Mouse (Mus musculus) ES-Bruce4 (cell line): ENCODE results near the gene Col5a1. TPM values are rescaled to one million over a fixed set of nuclear protein-coding genes. Genes with fewer than 3 reads are reported as not detected.

Source experiments
- H3K27ac ChIP-seq: 2 replicates; pipeline ENCODE4 v1.5.1; 2012; ENCODE audit warnings: low read length, inconsistent platforms; ENCODE audit not compliant: insufficient read depth
- H3K27me3 ChIP-seq: 2 replicates; pipeline ENCODE4 v1.6.1; 2012; ENCODE audit warnings: mild to moderate bottlenecking, low read length, inconsistent platforms; ENCODE audit not compliant: control insufficient read depth, poor library complexity, insufficient read depth, severe bottlenecking
- H3K36me3 ChIP-seq: 2 replicates; pipeline ENCODE4 v1.6.1; 2012; ENCODE audit warnings: inconsistent platforms, mild to moderate bottlenecking, low read length, moderate library complexity; ENCODE audit not compliant: control insufficient read depth, poor library complexity, insufficient read depth, severe bottlenecking
- H3K4me1 ChIP-seq: one replicate; pipeline ENCODE4 v1.8.1; 2011; ENCODE audit warnings: low read length; ENCODE audit not compliant: control insufficient read depth, insufficient read depth
- H3K4me3 ChIP-seq: 2 replicates; pipeline ENCODE4 v1.5.1; 2011; ENCODE audit warnings: low read depth, mild to moderate bottlenecking, low read length
- H3K9ac ChIP-seq: 2 replicates; pipeline ENCODE4 v1.6.1; 2012; ENCODE audit warnings: low read depth, mild to moderate bottlenecking, inconsistent platforms; ENCODE audit not compliant: poor library complexity, severe bottlenecking
- H3K9me3 ChIP-seq: replicated peaks from 2 replicates; pipeline ENCODE4 v1.6.1; 2012; ENCODE audit warnings: mild to moderate bottlenecking, low read length, inconsistent platforms; ENCODE audit not compliant: control insufficient read depth, poor library complexity, insufficient read depth, severe bottlenecking
- CTCF ChIP-seq: IDR thresholded peaks from one replicate; pipeline ENCODE4 v1.8.1; 2011; ENCODE audit warnings: low read depth, low read length
- EP300 ChIP-seq: IDR thresholded peaks from 2 replicates; pipeline ENCODE4 v1.6.1; 2011; ENCODE audit warnings: low read depth, low read length; ENCODE audit not compliant: insufficient read depth
- POLR2A ChIP-seq: IDR thresholded peaks from one replicate; pipeline ENCODE4 v1.8.1; 2011; ENCODE audit warnings: low read length; ENCODE audit not compliant: insufficient read depth
- polyA plus RNA-seq: library from polyadenylated mRNA; stranded (reverse); fragments of >200 nt; gene quantifications from 2 replicates; pipeline ENCODE4 v1.2.4, GENCODE M21; 2011; ENCODE audit warnings: low read depth; ENCODE audit not compliant: missing spikeins, insufficient read depth, insufficient read length

Col5a1 gene
- polyA plus RNA-seq, 1 experiment, result 19.3 TPM

- no peaks in the 10 kb centered on the region for H3K36me3 ChIP-seq
- no peaks in the 10 kb centered on the region for H3K9me3 ChIP-seq
- no peak overlapping the region for H3K4me3 ChIP-seq
- no peak overlapping the region for H3K27ac ChIP-seq
- no peaks in the 10 kb centered on the region for H3K27me3 ChIP-seq
- TF ChIP-seq CTCF (no peak), EP300 (no peak), POLR2A (no peak)
- H3K4me1 ChIP-seq, result no peaks in the 10 kb centered on the region
- no peak overlapping the region for H3K9ac ChIP-seq
Observed at GRCm38 (mm10) chr2:27871056-27871455, 15.2 kb upstream of the Col5a1 start.

GRCm38 (mm10) chr2:27872276-27872675 is 13.9 kb upstream of the Col5a1 start:
- TF ChIP-seq EP300 (no peak), CTCF (no peak), POLR2A (no peak)
- Histone ChIP-seq H3K4me3 (no peak overlapping the region), H3K4me1 (no peaks in the 10 kb centered on the region), H3K27me3 (no peaks in the 10 kb centered on the region), H3K36me3 (no peaks in the 10 kb centered on the region), H3K9me3 (no peaks in the 10 kb centered on the region), H3K27ac (no peak overlapping the region), H3K9ac (no peak overlapping the region)

- TF ChIP-seq POLR2A, result no peak
- TF ChIP-seq CTCF, result no peak
- no peak for TF ChIP-seq EP300
- Histone ChIP-seq H3K4me3 (no peak overlapping the region), H3K27me3 (no peaks in the 10 kb centered on the region), H3K27ac (no peak overlapping the region), H3K9me3 (no peaks in the 10 kb centered on the region), H3K4me1 (no peaks in the 10 kb centered on the region), H3K9ac (no peak overlapping the region), H3K36me3 (no peaks in the 10 kb centered on the region)
Observed at GRCm38 (mm10) chr2:27873030-27873429, 13.2 kb upstream of the Col5a1 start.

GRCm38 (mm10) chr2:27874596-27874995 is 11.6 kb upstream of the Col5a1 start:
- Histone ChIP-seq H3K27ac (no peak overlapping the region), H3K27me3 (no peaks in the 10 kb centered on the region), H3K4me3 (no peak overlapping the region), H3K9me3 (no peaks in the 10 kb centered on the region), H3K36me3 (no peaks in the 10 kb centered on the region), H3K4me1 (no peaks in the 10 kb centered on the region), H3K9ac (no peak overlapping the region)
- TF ChIP-seq POLR2A (no peak), EP300 (no peak), CTCF (no peak)

- H3K27me3 ChIP-seq, result no peaks in the 10 kb centered on the region
Observed at GRCm38 (mm10) chr2:27875231-27875630, 11.0 kb upstream of the Col5a1 start.

GRCm38 (mm10) chr2:27875786-27876185 is 10.4 kb upstream of the Col5a1 start:
- no peak overlapping the region for H3K9ac ChIP-seq
- H3K4me1 ChIP-seq, result no peaks in the 10 kb centered on the region
- H3K27ac ChIP-seq, result no peak overlapping the region
- TF ChIP-seq POLR2A, result no peak
- TF ChIP-seq EP300, result no peak
- TF ChIP-seq CTCF, result no peak
- no peaks in the 10 kb centered on the region for H3K36me3 ChIP-seq
- H3K27me3 ChIP-seq, result no peaks in the 10 kb centered on the region
- no peak overlapping the region for H3K4me3 ChIP-seq
- no peaks in the 10 kb centered on the region for H3K9me3 ChIP-seq

More at GRCm38 (mm10) chr2:27875231-27875630, 11.0 kb upstream of the Col5a1 start:
- H3K36me3 ChIP-seq, result no peaks in the 10 kb centered on the region
- no peak overlapping the region for H3K9ac ChIP-seq
- H3K4me3 ChIP-seq, result no peak overlapping the region
- no peak overlapping the region for H3K27ac ChIP-seq
- no peaks in the 10 kb centered on the region for H3K4me1 ChIP-seq
- no peak for TF ChIP-seq CTCF
- TF ChIP-seq POLR2A, result no peak
- H3K9me3 ChIP-seq, result no peaks in the 10 kb centered on the region
